Mouse (Mus musculus) spleen, adult 2 months (tissue): ENCODE measurements around the gene Micu1.

ENCODE experiments used
- CTCF ChIP-seq: fragments of 200-500 bp; IDR thresholded peaks from 2 replicates; pipeline ENCODE4 v1.5.1; 2011; ENCODE audit warnings: mild to moderate bottlenecking, inconsistent platforms; ENCODE audit not compliant: insufficient read depth, insufficient read length, insufficient replicate concordance; ENCODE audit errors: extremely low read depth
- POLR2A ChIP-seq: fragments of 200-500 bp; IDR thresholded peaks from 2 replicates; pipeline ENCODE4 v1.6.1; 2011; ENCODE audit warnings: low read depth, low read length, inconsistent platforms

- no peak for TF ChIP-seq CTCF
- no peak for TF ChIP-seq POLR2A
Measured at GRCm38 (mm10) chr10:59692441-59692840, 9.8 kb upstream of the Micu1 start.
